Mouse (Mus musculus) limb, embryonic 14.5 days (tissue): ENCODE data around the gene Atg16l2. TPM values are rescaled to one million over a fixed set of nuclear protein-coding genes. Genes with fewer than 3 reads are reported as not detected.

Source experiments
- ATAC-seq: fragments of 200-750 bp; cut with Nextera tagmentation; 2 replicates; pipeline ENCODE4 v1.8.0; 2017; ENCODE audit warnings: low read depth, moderate number of reproducible peaks, moderate TSS enrichment; ENCODE audit not compliant: low FRiP score
- DNase-seq: peaks from one replicate; pipeline ENCODE4 v3.0.0-alpha.2; 2015; ENCODE audit warnings: low spot score
- H3K27ac ChIP-seq: fragments of 300-500 bp; sonication (generic); replicated peaks from 2 replicates; pipeline ENCODE4 v1.5.1; 2014; ENCODE audit warnings: low read depth, mild to moderate bottlenecking, low read length, moderate library complexity, mixed read lengths
- H3K27me3 ChIP-seq: fragments of 300-500 bp; sonication (generic); 2 replicates; pipeline ENCODE4 v1.6.1; 2014; ENCODE audit warnings: low read length, mixed read lengths; ENCODE audit not compliant: control insufficient read depth, insufficient read depth
- H3K36me3 ChIP-seq: fragments of 300-500 bp; sonication (generic); 2 replicates; pipeline ENCODE4 v1.6.1; 2014; ENCODE audit warnings: mild to moderate bottlenecking, low read length, moderate library complexity, mixed read lengths; ENCODE audit not compliant: control insufficient read depth, insufficient read depth
- H3K4me1 ChIP-seq: fragments of 300-500 bp; sonication (generic); 2 replicates; pipeline ENCODE4 v1.6.1; 2014; ENCODE audit warnings: antibody characterized with exemption, low read length, mixed read lengths; ENCODE audit not compliant: control insufficient read depth, insufficient read depth
- H3K4me2 ChIP-seq: fragments of 300-500 bp; sonication (generic); replicated peaks from 2 replicates; pipeline ENCODE4 v1.6.1; 2014; ENCODE audit warnings: low read depth, mild to moderate bottlenecking, low read length, moderate library complexity; ENCODE audit not compliant: severe bottlenecking
- H3K4me3 ChIP-seq: fragments of 300-500 bp; sonication (generic); replicated peaks from 2 replicates; pipeline ENCODE4 v1.5.1; 2014; ENCODE audit warnings: low read length
- H3K9ac ChIP-seq: fragments of 300-500 bp; sonication (generic); 2 replicates; pipeline ENCODE4 v1.6.1; 2014; ENCODE audit warnings: mild to moderate bottlenecking, low read depth, low read length, moderate library complexity; ENCODE audit not compliant: severe bottlenecking
- H3K9me3 ChIP-seq: fragments of 300-500 bp; sonication (generic); 2 replicates; pipeline ENCODE4 v1.6.1; 2016; ENCODE audit warnings: low read length; ENCODE audit not compliant: control insufficient read depth
- POLR2A ChIP-seq: fragments of 200-500 bp; IDR thresholded peaks from 2 replicates; pipeline ENCODE4 v1.8.0; 2012; ENCODE audit warnings: inconsistent platforms, mild to moderate bottlenecking, moderate library complexity, borderline replicate concordance; ENCODE audit not compliant: insufficient read depth, insufficient read length; ENCODE audit errors: extremely low read depth
- whole genome bisulfite sequencing: fragments of 180-500 bp; shearing (Covaris S2); extraction: QIAGEN DNeasy Blood & Tissue Kit; methylation state at CpG from one replicate; pipeline ENCODE4 v1.1.7; 2014; 5-methylcytosine and 5-hydroxymethylcytosine counted together
- polyA plus RNA-seq, 2 experiments: library from polyadenylated mRNA; depleted of rRNA in 1 of 2; stranded (reverse) in 1 of 2; unstranded in 1 of 2; fragments of >200 nt; fragmentation: Nextera tagmentation in 1 of 2; extraction: Ambion mirVana in 1 of 2; gene quantifications; 2 replicates each; pipeline versions ENCODE4 v1.2.1 to v1.2.3; 2012 to 2014

Gene Atg16l2
- polyA plus RNA-seq, 2 experiments, result 14.5 to 31.1 TPM

DNA sequence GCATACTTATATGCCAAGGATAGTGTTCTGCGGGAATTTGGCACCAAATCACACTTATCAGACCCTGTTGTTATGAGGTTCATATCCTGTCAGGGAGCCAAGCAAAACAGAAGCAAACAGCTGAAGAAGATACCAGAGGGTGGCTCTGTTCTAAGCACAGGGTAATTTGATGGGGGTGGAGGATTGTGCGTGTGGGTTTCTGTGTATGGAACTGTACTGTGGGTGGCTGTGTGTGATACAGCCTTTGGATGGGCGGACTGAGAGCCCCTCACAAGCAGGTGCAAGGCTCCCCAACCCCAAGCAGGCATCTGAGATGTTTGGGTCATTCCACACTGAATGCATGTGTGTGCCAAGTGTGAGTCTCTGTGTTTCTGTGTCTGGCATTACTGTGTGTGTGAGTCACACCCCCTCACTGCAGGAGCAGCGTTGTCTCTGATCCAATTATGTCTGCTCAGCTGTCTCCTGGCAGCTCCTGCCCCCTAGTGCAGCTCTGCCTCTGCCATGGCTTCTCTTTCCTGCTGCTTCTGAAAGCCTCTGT is 26.6 kb upstream of the Atg16l2 start:
- DNase-seq, result no peak
- Histone ChIP-seq H3K27ac (no peak overlapping the region), H3K9ac (no peak overlapping the region), H3K4me3 (no peak overlapping the region), H3K4me1 (peaks cover 5% of the 10 kb centered on the region; the same call in 1 of the 2 replicates), H3K4me2 (no peak overlapping the region), H3K9me3 (no peaks in the 10 kb centered on the region), H3K36me3 (no peaks in the 10 kb centered on the region), H3K27me3 (no peaks in the 10 kb centered on the region)
- WGBS, result 73% methylated on average over 4 of the region's 4 CpGs
- ATAC-seq, result no peak
- TF ChIP-seq POLR2A, result no peak

DNA sequence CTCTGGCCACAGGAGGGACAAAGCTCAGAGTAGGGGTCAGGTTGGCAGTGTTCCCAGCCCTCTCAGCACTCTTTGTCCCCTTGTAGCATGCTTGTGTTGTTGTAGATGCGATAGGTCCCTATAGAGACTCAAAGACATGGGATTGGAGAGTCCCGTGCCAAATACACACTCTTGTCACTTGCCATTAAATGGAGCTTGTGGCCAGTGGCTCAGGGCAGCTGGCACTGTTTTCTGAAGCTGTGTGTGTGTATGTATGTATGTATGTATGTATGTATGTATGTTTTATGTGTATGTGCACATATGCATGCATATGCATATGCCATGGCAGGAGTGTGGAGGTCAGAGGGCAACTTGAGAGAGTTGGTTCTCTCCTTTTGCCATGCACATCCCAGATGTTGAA is 25.7 kb upstream of the Atg16l2 start:
- WGBS, result 84% methylated on average over 2 of the region's 2 CpGs
- Histone ChIP-seq H3K4me1 (peaks cover 5% of the 10 kb centered on the region; the same call in 1 of the 2 replicates), H3K27me3 (no peaks in the 10 kb centered on the region), H3K27ac (no peak overlapping the region), H3K9me3 (no peaks in the 10 kb centered on the region), H3K36me3 (no peaks in the 10 kb centered on the region), H3K4me2 (no peak overlapping the region), H3K4me3 (no peak overlapping the region), H3K9ac (no peak overlapping the region)
- TF ChIP-seq POLR2A, result no peak
- ATAC-seq (no peak), DNase-seq (no peak)

DNA sequence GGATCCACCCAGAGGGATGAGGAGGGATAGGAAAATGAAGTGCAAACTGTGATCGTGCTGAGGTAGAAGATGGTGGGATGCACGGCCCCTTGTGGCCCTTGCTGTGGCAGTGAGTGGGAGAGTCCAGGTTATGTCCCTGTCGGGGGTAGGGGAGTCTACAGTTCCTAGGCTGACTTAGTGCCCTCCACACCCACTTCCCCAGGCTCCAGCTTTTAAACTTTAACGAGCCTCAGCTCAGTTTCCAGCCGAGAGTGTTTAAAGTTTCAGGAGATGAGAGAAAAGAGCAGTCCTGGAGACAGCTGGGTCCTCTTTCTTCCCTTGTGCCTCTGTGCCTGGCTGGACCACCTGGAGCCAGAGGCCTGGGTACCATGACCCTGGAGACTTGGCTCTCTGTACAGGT is 25.2 kb upstream of the Atg16l2 start:
- H3K4me1 ChIP-seq, result peaks cover 5% of the 10 kb centered on the region; the same call in 1 of the 2 replicates
- 32% methylated on average over 5 of the region's 5 CpGs for WGBS
- no peak for TF ChIP-seq POLR2A
- no peaks in the 10 kb centered on the region for H3K27me3 ChIP-seq
- H3K4me3 ChIP-seq, result no peak overlapping the region
- H3K27ac ChIP-seq, result no peak overlapping the region
- H3K9me3 ChIP-seq, result no peaks in the 10 kb centered on the region
- DNase-seq (no peak), ATAC-seq (no peak)
- no peak overlapping the region for H3K4me2 ChIP-seq
- H3K36me3 ChIP-seq, result no peaks in the 10 kb centered on the region
- no peak overlapping the region for H3K9ac ChIP-seq

DNA sequence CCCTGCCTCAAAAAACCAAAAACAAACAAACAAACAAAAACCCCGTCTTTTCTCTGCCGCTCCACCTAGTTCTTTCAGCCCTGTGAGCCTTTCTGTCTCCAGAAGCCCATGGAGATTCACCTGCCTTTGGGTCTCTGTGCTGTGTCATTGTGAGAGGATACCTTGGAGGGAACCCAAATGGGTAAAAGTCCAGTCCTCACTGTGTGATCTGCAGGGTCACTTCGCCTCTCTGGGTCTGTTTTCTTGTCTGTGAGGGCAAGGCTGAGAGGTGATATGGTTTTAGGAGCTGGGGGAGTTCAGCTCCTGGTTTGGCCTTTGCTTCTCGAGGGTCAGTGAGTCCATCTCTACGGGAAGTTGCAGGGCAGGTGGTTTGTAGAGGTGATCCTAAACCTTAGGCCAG is 24.0 kb upstream of the Atg16l2 start:
- Histone ChIP-seq H3K27ac (no peak overlapping the region), H3K36me3 (no peaks in the 10 kb centered on the region), H3K4me3 (no peak overlapping the region), H3K9ac (no peak overlapping the region), H3K4me2 (no peak overlapping the region), H3K4me1 (peaks cover 5% of the 10 kb centered on the region; the same call in 1 of the 2 replicates), H3K9me3 (no peaks in the 10 kb centered on the region), H3K27me3 (no peaks in the 10 kb centered on the region)
- DNase-seq (no peak), ATAC-seq (no peak)
- 89% methylated on average over 5 of the region's 5 CpGs for WGBS
- no peak for TF ChIP-seq POLR2A

GRCm38 (mm10) chr7:101324142-101324962 is 22.3 kb upstream of the Atg16l2 start:
- no peak for TF ChIP-seq POLR2A
- Histone ChIP-seq H3K4me2 (no peak overlapping the region), H3K9me3 (no peaks in the 10 kb centered on the region), H3K9ac (no peak overlapping the region), H3K4me1 (peaks cover 9% of the 10 kb centered on the region; the same call in 1 of the 2 replicates), H3K36me3 (no peaks in the 10 kb centered on the region), H3K27me3 (no peaks in the 10 kb centered on the region), H3K4me3 (no peak overlapping the region), H3K27ac (no peak overlapping the region)
- no peak for DNase-seq
- WGBS, result 61% methylated on average over 6 of the region's 6 CpGs
- ATAC-seq, result no peak
